Mouse (Mus musculus) heart, adult 2 months (tissue): Measurements from ENCODE around the gene Hopx. TPM values are rescaled to one million over a fixed set of nuclear protein-coding genes. Genes with fewer than 3 reads are reported as not detected.

Experiments
- DNase-seq, 2 experiments: peaks; one replicate each; pipeline ENCODE4 v3.0.0; 2021
- H3K27ac ChIP-seq: fragments of 200-600 bp; 2 replicates; pipeline ENCODE4 v1.8.1; 2022
- H3K27me3 ChIP-seq: fragments of 200-500 bp; 2 replicates; pipeline ENCODE4 v1.6.1; 2012; ENCODE audit warnings: mild to moderate bottlenecking, low read length, inconsistent platforms, mixed read lengths; ENCODE audit not compliant: control insufficient read depth, insufficient read depth
- H3K36me3 ChIP-seq: fragments of 200-500 bp; 2 replicates; pipeline ENCODE4 v1.6.1; 2012; ENCODE audit warnings: low read length, inconsistent platforms; ENCODE audit not compliant: control insufficient read depth, insufficient read depth
- H3K4me1 ChIP-seq: fragments of 200-500 bp; 2 replicates; pipeline ENCODE4 v1.6.1; 2011; ENCODE audit warnings: low read length; ENCODE audit not compliant: control insufficient read depth, insufficient read depth
- H3K4me3 ChIP-seq: fragments of 200-600 bp; 2 replicates; pipeline ENCODE4 v1.8.1; 2022
- H3K79me2 ChIP-seq: fragments of 200-500 bp; replicated peaks from 2 replicates; pipeline ENCODE4 v1.6.1; 2012; ENCODE audit warnings: mild to moderate bottlenecking, inconsistent platforms, low read length, moderate library complexity, mixed read lengths; ENCODE audit not compliant: control insufficient read depth, insufficient read depth
- H3K9ac ChIP-seq: fragments of 200-500 bp; 2 replicates; pipeline ENCODE4 v1.6.1; 2012; ENCODE audit warnings: low read depth, mild to moderate bottlenecking, control low read depth, inconsistent platforms, low read length, mixed read lengths
- CTCF ChIP-seq: fragments of 200-600 bp; IDR thresholded peaks from 2 replicates; pipeline ENCODE4 v1.8.1; 2022; ENCODE audit warnings: antibody characterized with exemption, mild to moderate bottlenecking, moderate library complexity
- EP300 ChIP-seq: fragments of 200-500 bp; IDR thresholded peaks from 2 replicates; pipeline ENCODE4 v1.6.1; 2011; ENCODE audit warnings: low read depth, low read length, control low read depth; ENCODE audit not compliant: insufficient read depth
- POLR2A ChIP-seq: fragments of 200-500 bp; IDR thresholded peaks from 2 replicates; pipeline ENCODE4 v1.6.1; 2011; ENCODE audit warnings: mild to moderate bottlenecking, low read depth, low read length, control low read depth; ENCODE audit not compliant: insufficient read depth
- WGBS: fragments of 180-500 bp; shearing (Covaris S2); methylation state at CpG from one replicate; pipeline ENCODE4 v1.1.7; 2018; 5-methylcytosine and 5-hydroxymethylcytosine counted together
- intact Hi-C: fragments of 180-260 bp; cut with DNase I; formaldehyde crosslinking; loops from one replicate; pipeline ENCODE4 v1.15.1; 2025
- polyA plus RNA-seq: library from polyadenylated mRNA; depleted of rRNA; stranded (reverse); fragments of >200 nt; gene quantifications from 2 replicates; pipeline ENCODE4 v1.2.3, GENCODE M21; 2012
- total RNA-seq, 2 experiments: library from RNA; stranded (reverse); gene quantifications; 2 replicates each; pipeline ENCODE4 v1.2.3; 2021

Hopx gene
- total and polyA plus RNA-seq, 3 experiments, result 285 to 385 (median 367) TPM

- H3K9ac ChIP-seq, result no peak overlapping the region
- H3K36me3 ChIP-seq, result no peaks in the 10 kb centered on the region
- no peaks in the 10 kb centered on the region for H3K79me2 ChIP-seq
- WGBS, result 62% methylated on average over 7 of the region's 7 CpGs
- no peak overlapping the region for H3K4me3 ChIP-seq
- intact Hi-C loops, result no loop called here
- H3K27me3 ChIP-seq, result no peaks in the 10 kb centered on the region
- no peak overlapping the region for H3K27ac ChIP-seq
- no peak for DNase-seq
- no peak for TF ChIP-seq CTCF
- TF ChIP-seq POLR2A, result no peak
- TF ChIP-seq EP300, result no peak
- no peaks in the 10 kb centered on the region for H3K4me1 ChIP-seq
Measured at GRCm38 (mm10) chr5:77082735-77083134, 32.2 kb downstream of the Hopx start.

GRCm38 (mm10) chr5:77080761-77081160 is 34.2 kb downstream of the Hopx start:
- no peak overlapping the region for H3K9ac ChIP-seq
- DNase-seq, result no peak
- no peaks in the 10 kb centered on the region for H3K36me3 ChIP-seq
- 79% methylated on average over 4 of the region's 4 CpGs for WGBS
- H3K27me3 ChIP-seq, result no peaks in the 10 kb centered on the region
- TF ChIP-seq POLR2A (no peak), CTCF (no peak), EP300 (no peak)
- H3K27ac ChIP-seq, result no peak overlapping the region
- intact Hi-C loops, result no loop called here
- no peaks in the 10 kb centered on the region for H3K79me2 ChIP-seq
- H3K4me3 ChIP-seq, result no peak overlapping the region
- no peaks in the 10 kb centered on the region for H3K4me1 ChIP-seq

GRCm38 (mm10) chr5:77075951-77076350 is 39.0 kb downstream of the Hopx start:
- 83% methylated on average over 4 of the region's 4 CpGs for WGBS
- Histone ChIP-seq H3K36me3 (no peaks in the 10 kb centered on the region), H3K4me1 (peaks cover 2% of the 10 kb centered on the region), H3K79me2 (no peaks in the 10 kb centered on the region), H3K27me3 (no peaks in the 10 kb centered on the region), H3K9ac (no peak overlapping the region), H3K27ac (no peak overlapping the region), H3K4me3 (no peak overlapping the region)
- no peak for DNase-seq
- intact Hi-C loops, result no loop called here
- TF ChIP-seq CTCF, result no peak
- TF ChIP-seq POLR2A, result no peak
- TF ChIP-seq EP300, result no peak

- no peak overlapping the region for H3K4me3 ChIP-seq
- no peak overlapping the region for H3K9ac ChIP-seq
- H3K36me3 ChIP-seq, result no peaks in the 10 kb centered on the region
- 34% methylated on average over 2 of the region's 2 CpGs for WGBS
- no peak overlapping the region for H3K27ac ChIP-seq
- H3K27me3 ChIP-seq, result no peaks in the 10 kb centered on the region
- intact Hi-C loops, result loop anchor here (5.0 kb wide), 1 partner anchor 142 kb away; no protein-coding TSS in a partner anchor
- H3K79me2 ChIP-seq, result no peaks in the 10 kb centered on the region
- peak; percentile 49 to 76 for DNase-seq
- peaks cover 2% of the 10 kb centered on the region for H3K4me1 ChIP-seq
- no peak for TF ChIP-seq CTCF
- no peak for TF ChIP-seq EP300
- no peak for TF ChIP-seq POLR2A
Measured at GRCm38 (mm10) chr5:77074914-77075313, 40.0 kb downstream of the Hopx start.

- intact Hi-C loops, result loop anchor here (5.0 kb wide), 1 partner anchor 144 kb away; no protein-coding TSS in a partner anchor
- peaks cover 2% of the 10 kb centered on the region for H3K4me1 ChIP-seq
Measured at GRCm38 (mm10) chr5:77073794-77074193, 41.1 kb downstream of the Hopx start.

GRCm38 (mm10) chr5:77071626-77072025 is 43.3 kb downstream of the Hopx start:
- H3K4me3 ChIP-seq, result no peak overlapping the region
- intact Hi-C loops, result loop anchor here (1.0 to 5.0 kb wide), 2 partner anchors 99 to 146 kb away; no protein-coding TSS in a partner anchor
- H3K27ac ChIP-seq, result no peak overlapping the region
- WGBS, result 78% methylated on average over 3 of the region's 3 CpGs
- peaks cover 2% of the 10 kb centered on the region for H3K4me1 ChIP-seq
- H3K27me3 ChIP-seq, result no peaks in the 10 kb centered on the region
- H3K79me2 ChIP-seq, result no peaks in the 10 kb centered on the region
- no peak overlapping the region for H3K9ac ChIP-seq
- DNase-seq, result no peak
- no peaks in the 10 kb centered on the region for H3K36me3 ChIP-seq
- TF ChIP-seq POLR2A (no peak), CTCF (peak; percentile 69), EP300 (no peak)

More at GRCm38 (mm10) chr5:77073794-77074193, 41.1 kb downstream of the Hopx start:
- TF ChIP-seq CTCF (no peak), POLR2A (no peak), EP300 (no peak)
- 55% methylated on average over 8 of the region's 8 CpGs for WGBS
- no peaks in the 10 kb centered on the region for H3K79me2 ChIP-seq
- no peak overlapping the region for H3K27ac ChIP-seq
- H3K27me3 ChIP-seq, result no peaks in the 10 kb centered on the region
- H3K9ac ChIP-seq, result no peak overlapping the region
- H3K4me3 ChIP-seq, result no peak overlapping the region
- no peaks in the 10 kb centered on the region for H3K36me3 ChIP-seq
- DNase-seq, result no peak

GRCm38 (mm10) chr5:77070987-77071386 is 43.9 kb downstream of the Hopx start:
- Histone ChIP-seq H3K9ac (no peak overlapping the region), H3K4me3 (no peak overlapping the region), H3K27me3 (no peaks in the 10 kb centered on the region), H3K27ac (no peak overlapping the region), H3K36me3 (no peaks in the 10 kb centered on the region), H3K79me2 (no peaks in the 10 kb centered on the region), H3K4me1 (peaks cover 2% of the 10 kb centered on the region)
- DNase-seq, result no peak
- TF ChIP-seq POLR2A, result no peak
- peak; percentile 37 for TF ChIP-seq CTCF
- intact Hi-C loops, result loop anchor here (1.0 to 5.0 kb wide), 2 partner anchors 99 to 146 kb away; no protein-coding TSS in a partner anchor
- WGBS, result 82% methylated on average over 2 of the region's 2 CpGs
